Mouse (Mus musculus): ENCODE results near the gene Igsf23.

DNA sequence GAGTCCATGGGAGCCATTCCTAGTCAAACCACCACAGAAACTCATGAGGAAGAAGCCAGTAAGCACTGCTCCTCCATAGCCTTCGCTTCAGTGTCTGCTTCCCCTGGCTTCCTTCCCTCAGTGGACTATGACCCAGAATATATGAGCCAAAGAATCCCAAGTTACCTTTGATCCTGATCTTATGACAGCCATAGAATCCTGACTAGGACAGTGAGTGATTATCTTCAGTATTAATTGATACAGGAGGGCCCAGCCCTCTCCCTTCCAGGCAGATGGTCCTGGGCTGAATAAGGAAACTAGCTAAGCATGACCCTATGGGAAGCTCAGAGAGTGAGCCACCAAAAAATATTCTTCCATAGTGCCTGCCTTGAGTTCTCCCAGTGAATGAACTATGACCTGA is 11.9 kb upstream of the Igsf23 start:
- TF ChIP-seq CTCF (IDR thresholded peaks at IDR 0.05; ENCODE audit: extremely low read depth, insufficient read length, insufficient replicate concordance, low read depth, low read length) (no peak), POLR2A (IDR thresholded peaks at IDR 0.05; ENCODE audit: low read depth, low read length) (no peak; the same call in 1 of the 2 replicates)
